21 mouse cellular contexts compared by ENCODE assay signal in genomic region chr2:60756218-60756617, GRCm38 (mm10). TPM values are rescaled to one million over a fixed set of nuclear protein-coding genes. Genes with fewer than 3 reads are reported as not detected.
DNase-seq lines count a peak whose midpoint lies in the region; ATAC-seq lines count a peak whose summit lies in the region.
"Had no signal": no experiment of that assay in that cellular context is flagged by ENCODE, and none has a peak within 500 bp of the region (broad histone marks: within the 10 kb centered on the region; RNA-seq: fewer than 3 reads in every experiment).

No protein-coding gene starts in this region.

- WGBS in hindbrain, embryonic 14.5 days, result 73% methylated on average over 9 of the region's 9 CpGs
- 90% methylated on average over 9 of the region's 9 CpGs for WGBS in hindbrain, embryonic 11.5 days

- H3K36me3 ChIP-seq in hindbrain, embryonic 14.5 days (replicated peaks; ENCODE audit: control insufficient read depth, insufficient read depth), result peaks cover 33% of the 10 kb centered on the region
- H3K36me3 ChIP-seq in hindbrain, embryonic 11.5 days (ENCODE audit: control insufficient read depth, insufficient read depth, low read length), result no peaks in the 10 kb centered on the region
- H3K36me3 ChIP-seq: forebrain, embryonic 12.5 days had no signal

- peak; percentile 68 to 75 for DNase-seq in cerebellum, postnatal 10 days
- DNase-seq in cerebellum, adult 9-11 months, result no peak
- no peak for DNase-seq in hindbrain, embryonic 14.5 days (ENCODE audit: low spot score)
- DNase-seq in hindbrain, embryonic 11.5 days (ENCODE audit: low spot score), result no peak
- peak; percentile 52 for DNase-seq in left cerebral cortex, postnatal 4 days
- DNase-seq in left cerebral cortex, adult 18-20 months (ENCODE audit: low spot score in 2 of 2), result no peak
- DNase-seq in MN1 (ENCODE audit: low spot score), result peak; percentile 31
- DNase-seq: adrenal gland, postnatal 10 days; B cell, adult 2 months; cerebellum, adult 11 months; gastrocnemius, adult 2 months; gastrocnemius, postnatal 25 days; heart, postnatal 4 days had no signal

- intact Hi-C loops in left cerebral cortex, postnatal 4 days (cut with DNase I), result no loop called here

- ATAC-seq in hindbrain, embryonic 14.5 days (ENCODE audit: low FRiP score), result peak; percentile 68; the same call in 1 of the 2 replicates
- no peak for ATAC-seq in hindbrain, embryonic 11.5 days (ENCODE audit: low FRiP score)
- ATAC-seq: CD4-positive, CD25-positive, alpha-beta regulatory T cell, adult 4 months; forebrain, embryonic 16.5 days; intestine, postnatal 0 days had no signal

- no peak overlapping the region for H3K4me2 ChIP-seq in hindbrain, embryonic 14.5 days (replicated peaks)
- H3K4me2 ChIP-seq in hindbrain, embryonic 11.5 days (replicated peaks; ENCODE audit: low read depth, low read length), result no peak overlapping the region
- H3K4me2 ChIP-seq: embryonic facial prominence, embryonic 13.5 days; forebrain, embryonic 12.5 days; heart, embryonic 13.5 days had no signal

- no peak overlapping the region for H3K27ac ChIP-seq in hindbrain, embryonic 14.5 days
- no peak overlapping the region for H3K27ac ChIP-seq in hindbrain, embryonic 11.5 days (ENCODE audit: low read depth, low read length)
- H3K27ac ChIP-seq: embryonic facial prominence, embryonic 13.5 days; forebrain, embryonic 12.5 days; gastrocnemius, adult 2 months; heart, embryonic 13.5 days had no signal

- no peaks in the 10 kb centered on the region for H3K9me3 ChIP-seq in hindbrain, embryonic 14.5 days (ENCODE audit: control insufficient read depth, low read length)
- H3K9me3 ChIP-seq in hindbrain, embryonic 11.5 days (ENCODE audit: control insufficient read depth, low read length), result no peaks in the 10 kb centered on the region
- H3K9me3 ChIP-seq: embryonic facial prominence, embryonic 13.5 days; forebrain, embryonic 12.5 days; G1E; heart, embryonic 13.5 days had no signal

- no peak overlapping the region for H3K9ac ChIP-seq in hindbrain, embryonic 14.5 days
- no peak overlapping the region for H3K9ac ChIP-seq in hindbrain, embryonic 11.5 days (ENCODE audit: low read depth, low read length)
- H3K9ac ChIP-seq: embryonic facial prominence, embryonic 13.5 days; forebrain, embryonic 12.5 days; heart, embryonic 13.5 days had no signal

- no peaks in the 10 kb centered on the region for H3K4me1 ChIP-seq in hindbrain, embryonic 14.5 days (replicated peaks; ENCODE audit: control insufficient read depth, insufficient read depth, low read length)
- no peaks in the 10 kb centered on the region for H3K4me1 ChIP-seq in hindbrain, embryonic 11.5 days (replicated peaks; ENCODE audit: control insufficient read depth, insufficient read depth, low read length)
- H3K4me1 ChIP-seq: embryonic facial prominence, embryonic 13.5 days; forebrain, embryonic 12.5 days; heart, embryonic 13.5 days had no signal

- no peaks in the 10 kb centered on the region for H3K27me3 ChIP-seq in hindbrain, embryonic 14.5 days (ENCODE audit: control insufficient read depth, insufficient read depth, low read length)
- H3K27me3 ChIP-seq in hindbrain, embryonic 11.5 days (ENCODE audit: control insufficient read depth, insufficient read depth, low read length), result no peaks in the 10 kb centered on the region
- H3K27me3 ChIP-seq: embryonic facial prominence, embryonic 13.5 days; forebrain, embryonic 12.5 days; heart, embryonic 13.5 days had no signal

- no peak overlapping the region for H3K4me3 ChIP-seq in hindbrain, embryonic 14.5 days (replicated peaks; ENCODE audit: low read length)
- no peak overlapping the region for H3K4me3 ChIP-seq in hindbrain, embryonic 11.5 days (ENCODE audit: low read depth, low read length)
- H3K4me3 ChIP-seq: embryonic facial prominence, embryonic 13.5 days; forebrain, embryonic 12.5 days; gastrocnemius, adult 2 months; heart, embryonic 13.5 days had no signal

RNA-seq across cellular contexts. Expression of gene Itgb6, which starts 33.8 kb away (rescaled TPM):
- 0.20 TPM in 1 of 2 replicates, not detected in the other for polyA plus RNA-seq in hindbrain, embryonic 14.5 days (2014; fragmentation: Nextera tagmentation; extraction: Ambion mirVana)
- 0.45 and 0.71 TPM in 2 replicates for polyA plus RNA-seq in hindbrain, embryonic 11.5 days (2014; fragmentation: Nextera tagmentation; extraction: Ambion mirVana)
- not detected for total RNA-seq in left cerebral cortex, postnatal 4 days (2021)
- total RNA-seq in left cerebral cortex, adult 18-20 months (2021), result not detected
- total RNA-seq: granulocyte monocyte progenitor cell, adult 5-6 weeks had no signal
- polyA plus RNA-seq: forebrain, embryonic 16.5 days; G1E had no signal

Comparison
In these comparisons a context has a peak if more than half of its experiments do, and no peak if none do; other contexts are left out.
1. DNase-seq: peak in cerebellum, postnatal 10 days (2 of 2), left cerebral cortex, postnatal 4 days (single experiment) and MN1 (single experiment); none in cerebellum, adult 9-11 months (single experiment), hindbrain, embryonic 14.5 days (single experiment), hindbrain, embryonic 11.5 days (single experiment) and left cerebral cortex, adult 18-20 months (0 of 2).